In the genomic region with DNA sequence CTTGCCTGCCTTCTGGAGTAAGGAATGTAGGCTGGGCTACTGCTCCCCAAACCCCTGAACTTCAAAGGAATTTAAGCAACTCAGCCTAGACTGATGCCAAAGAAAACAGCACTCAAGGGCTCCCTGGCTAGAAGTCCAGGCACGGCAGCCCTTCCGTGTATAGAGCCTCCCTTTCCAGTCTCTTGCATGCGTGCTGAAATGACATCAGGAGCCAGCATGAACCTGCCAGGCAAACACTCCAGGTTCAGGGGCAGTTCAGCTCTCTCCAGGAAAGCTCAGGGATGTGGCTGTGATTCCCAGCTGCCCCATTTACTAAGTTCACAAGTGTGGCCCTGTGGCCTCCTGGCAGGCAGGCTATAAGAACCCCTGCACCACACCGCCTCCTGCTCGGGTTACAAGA, we compare ENCODE assay signal across 8 mouse cellular contexts.
DNase-seq lines count a peak whose midpoint lies in the region; ATAC-seq and TF ChIP-seq lines count a peak whose summit lies in the region.

No protein-coding gene starts in this region.

- H3K27me3 ChIP-seq in heart, embryonic 11.5 days (ENCODE audit: control insufficient read depth, insufficient read depth, low read length): no peaks in the 10 kb centered on the region
- no peaks in the 10 kb centered on the region for H3K27me3 ChIP-seq in lung, embryonic 14.5 days (ENCODE audit: insufficient read depth, low read length)

- no peak for TF ChIP-seq POLR2A in embryonic fibroblast, embryonic 13.5 days (IDR thresholded peaks at IDR 0.05; ENCODE audit: low read depth, low read length)

- peak; percentile 29; the same call in 1 of the 2 replicates for ATAC-seq in heart, embryonic 11.5 days (replicated peaks; ENCODE audit: insufficient number of reproducible peaks, low FRiP score, low TSS enrichment)
- ATAC-seq in lung, embryonic 14.5 days (ENCODE audit: insufficient read depth): peak; percentile 86

- no peak overlapping the region for H3K27ac ChIP-seq in heart, embryonic 11.5 days (ENCODE audit: low read depth, low read length)
- H3K27ac ChIP-seq in embryonic fibroblast, embryonic 13.5 days (ENCODE audit: insufficient read depth, low read length): peak overlapping the region; percentile 17
- peak overlapping the region; percentile 85 for H3K27ac ChIP-seq in lung, embryonic 14.5 days (ENCODE audit: low read depth)

- 42% methylated on average over 5 of the region's 5 CpGs for WGBS in heart, embryonic 11.5 days (ENCODE audit: insufficient replicate concordance)
- 43% methylated on average over 5 of the region's 5 CpGs for WGBS in lung, embryonic 14.5 days

- intact Hi-C loops in heart, postnatal 36 days (cut with DNase I): no loop called here

- TF ChIP-seq CTCF in embryonic fibroblast, embryonic 13.5 days (IDR thresholded peaks at IDR 0.05; ENCODE audit: borderline replicate concordance, insufficient read depth, low read length): no peak
- TF ChIP-seq CTCF in lung, embryonic 14.5 days (IDR thresholded peaks at IDR 0.05; ENCODE audit: low read depth): no peak

- DNase-seq in heart, postnatal 36 days: no peak
- DNase-seq in NIH3T3 (ENCODE audit: low read depth): peak; percentile 73
- DNase-seq in lung, embryonic 14.5 days: peak; percentile 73
- DNase-seq in cerebellum, adult 9-10 months: no peak
- no peak for DNase-seq in frontal cortex, postnatal 10 days (ENCODE audit: low spot score in 2 of 2)
- no peak for DNase-seq in T-cell, adult 2 months (ENCODE audit: low spot score)

- no peak overlapping the region for H3K4me2 ChIP-seq in heart, embryonic 11.5 days
- H3K4me2 ChIP-seq in lung, embryonic 14.5 days: no peak overlapping the region

- no peaks in the 10 kb centered on the region for H3K9me3 ChIP-seq in heart, embryonic 11.5 days (replicated peaks; ENCODE audit: control insufficient read depth, low read length)
- no peaks in the 10 kb centered on the region for H3K9me3 ChIP-seq in lung, embryonic 14.5 days (ENCODE audit: low read depth, low read length)

- H3K4me1 ChIP-seq in heart, embryonic 11.5 days (ENCODE audit: control insufficient read depth, insufficient read depth, low read length): peaks cover 43% of the 10 kb centered on the region
- peaks cover 4% of the 10 kb centered on the region for H3K4me1 ChIP-seq in embryonic fibroblast, embryonic 13.5 days (ENCODE audit: control insufficient read depth, insufficient read depth, low read length)
- peaks cover 11% of the 10 kb centered on the region; the same call in 1 of the 2 replicates for H3K4me1 ChIP-seq in lung, embryonic 14.5 days (ENCODE audit: insufficient read depth)

- H3K9ac ChIP-seq in heart, embryonic 11.5 days (ENCODE audit: low read depth, low read length): no peak overlapping the region; the same call in 1 of the 2 replicates
- 0 out of 2 replicates have a peak overlapping the region, but pooled peaks have one; percentile 13 for H3K9ac ChIP-seq in lung, embryonic 14.5 days

- no peaks in the 10 kb centered on the region for H3K36me3 ChIP-seq in heart, embryonic 11.5 days (ENCODE audit: control insufficient read depth, insufficient read depth, low read length)
- no peaks in the 10 kb centered on the region for H3K36me3 ChIP-seq in lung, embryonic 14.5 days (ENCODE audit: insufficient read depth)

- H3K4me3 ChIP-seq in heart, embryonic 11.5 days (ENCODE audit: low read depth, low read length): no peak overlapping the region
- no peak overlapping the region for H3K4me3 ChIP-seq in embryonic fibroblast, embryonic 13.5 days (ENCODE audit: insufficient read depth, low read length)
- H3K4me3 ChIP-seq in lung, embryonic 14.5 days (ENCODE audit: low read depth, low read length): no peak overlapping the region

Comparison
In these comparisons a context has a peak if more than half of its experiments do, and no peak if none do; other contexts are left out.
1. DNase-seq: peak in NIH3T3 (single experiment) and lung, embryonic 14.5 days (single experiment); none in heart, postnatal 36 days (0 of 2), cerebellum, adult 9-10 months (single experiment), frontal cortex, postnatal 10 days (0 of 2) and T-cell, adult 2 months (single experiment).